Mouse (Mus musculus) CH12.LX (cell line): Measurements from ENCODE around the gene Cyp1b1.

ENCODE experiments used
- CTCF ChIP-seq, 2 experiments: IDR thresholded peaks in 1 of 2; conservative IDR thresholded peaks in 1 of 2; 2 replicates each; pipeline ENCODE4 v1.5.1; 2011 to 2012; ENCODE audit warnings: low read depth in 2 of 2, low read length in 2 of 2, improper control_type of control experiment in 1 of 2, inconsistent platforms in 1 of 2, mild to moderate bottlenecking in 1 of 2, moderate library complexity in 1 of 2
- GABPA ChIP-seq: IDR thresholded peaks from 2 replicates; pipeline ENCODE4 v1.6.1; 2012; ENCODE audit warnings: low read depth, low read length, improper control_type of control experiment, inconsistent platforms; ENCODE audit not compliant: insufficient replicate concordance
- JUND ChIP-seq: conservative IDR thresholded peaks from 2 replicates; pipeline ENCODE4 v1.6.1; 2011; ENCODE audit warnings: low read depth, low read length, improper control_type of control experiment
- NELFE ChIP-seq: IDR thresholded peaks from 2 replicates; pipeline ENCODE4 v1.6.1; 2011; ENCODE audit warnings: low read depth, low read length, improper control_type of control experiment
- POLR2A ChIP-seq: IDR thresholded peaks from 2 replicates; pipeline ENCODE4 v1.6.1; 2011; ENCODE audit warnings: low read depth, mild to moderate bottlenecking, improper control_type of control experiment, low read length
- POLR2AphosphoS2 ChIP-seq: IDR thresholded peaks from 2 replicates; pipeline ENCODE4 v1.6.1; 2011; ENCODE audit warnings: low read depth, low read length, improper control_type of control experiment
- TCF12 ChIP-seq: IDR thresholded peaks from 2 replicates; pipeline ENCODE4 v1.6.1; 2014; ENCODE audit warnings: low read depth, mild to moderate bottlenecking, inconsistent platforms, low read length, improper control_type of control experiment
- ZNF384 ChIP-seq: IDR thresholded peaks from 2 replicates; pipeline ENCODE4 v1.6.1; 2012; ENCODE audit warnings: low read depth, low read length, improper control_type of control experiment, inconsistent platforms

- TF ChIP-seq POLR2A (no peak), ZNF384 (no peak), CTCF (conservative IDR thresholded peaks at IDR 0.05 in 1 of 2, IDR thresholded peaks at IDR 0.05 in 1 of 2; ENCODE audit: low read depth in 2 of 2, low read length in 2 of 2) (peak; percentile 49 to 84), POLR2AphosphoS2 (no peak), GABPA (no peak), JUND (no peak), TCF12 (no peak), NELFE (no peak)
These were observed 53.5 kb downstream of the Cyp1b1 start for GRCm38 (mm10) chr17:79661387-79661786.
